Mouse (Mus musculus) right cerebral cortex, postnatal 25 days (tissue): ENCODE results near the gene Tysnd1.

Experiments used
- DNase-seq: peaks from one replicate; pipeline ENCODE4 v3.0.0; 2022

The Tysnd1 gene

DNA sequence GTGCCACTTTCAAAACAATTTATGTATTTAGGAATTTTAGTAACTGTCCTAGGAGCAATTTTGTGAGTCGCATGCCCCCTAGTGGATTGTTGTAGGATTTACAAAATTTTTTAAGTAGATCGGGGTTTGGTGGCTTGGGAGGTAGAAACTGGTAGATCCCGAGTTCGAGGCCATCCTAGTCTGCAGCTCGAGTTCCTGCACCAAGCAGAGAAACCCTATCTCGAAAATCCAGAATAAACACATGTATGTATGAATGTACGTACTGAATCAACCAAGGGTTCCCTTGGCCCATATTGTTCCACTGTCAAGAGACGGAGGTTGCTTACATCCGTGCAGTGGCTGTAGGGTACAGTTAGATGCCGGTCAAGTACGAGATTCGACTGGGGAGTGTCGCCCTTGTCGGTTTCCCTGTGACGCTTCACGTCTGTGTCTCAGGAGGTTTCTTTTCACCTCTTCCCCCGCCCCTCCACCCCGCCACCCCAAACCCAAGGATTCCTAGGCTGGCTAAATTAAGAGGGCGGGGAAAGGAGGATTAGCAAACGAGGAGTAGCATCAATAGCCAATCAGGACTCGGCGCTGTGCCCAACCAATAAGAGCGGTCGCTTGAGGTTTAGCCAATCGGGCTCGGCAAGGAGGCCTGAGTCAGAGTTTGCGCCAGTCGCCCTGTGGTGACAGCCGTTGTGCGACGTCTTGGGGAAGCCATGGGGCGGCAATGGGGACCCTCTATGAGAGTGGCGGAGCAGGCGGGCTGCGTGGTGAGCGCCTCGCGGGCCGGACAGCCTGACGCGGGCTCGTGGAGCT, at the start of gene Tysnd1:
Tysnd1 (plus strand) TSS at position 645 of the 801 bp plus-strand sequence.
- DNase-seq, result peak; percentile 97

DNA sequence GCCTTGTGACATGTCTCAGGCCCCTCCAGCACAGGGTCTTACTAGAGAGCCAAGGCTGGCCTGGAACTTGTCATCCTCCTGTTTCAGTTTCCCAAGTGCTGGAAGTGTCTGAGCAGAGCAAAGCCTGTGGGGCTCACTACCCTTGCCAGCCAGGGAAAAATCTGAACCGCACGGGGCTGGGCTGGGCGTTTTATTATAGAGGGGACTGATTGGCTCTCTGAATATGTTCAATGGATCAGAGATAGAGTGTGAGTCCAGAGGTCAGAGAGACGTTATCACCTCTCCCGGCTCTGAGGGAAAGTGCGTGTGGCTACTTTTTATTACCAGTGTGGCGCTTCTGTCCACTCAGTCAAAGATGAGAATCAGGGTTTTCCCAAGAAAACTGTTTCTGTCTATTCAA, 48.8 kb upstream of the Tysnd1 start:
- no peak for DNase-seq

DNA sequence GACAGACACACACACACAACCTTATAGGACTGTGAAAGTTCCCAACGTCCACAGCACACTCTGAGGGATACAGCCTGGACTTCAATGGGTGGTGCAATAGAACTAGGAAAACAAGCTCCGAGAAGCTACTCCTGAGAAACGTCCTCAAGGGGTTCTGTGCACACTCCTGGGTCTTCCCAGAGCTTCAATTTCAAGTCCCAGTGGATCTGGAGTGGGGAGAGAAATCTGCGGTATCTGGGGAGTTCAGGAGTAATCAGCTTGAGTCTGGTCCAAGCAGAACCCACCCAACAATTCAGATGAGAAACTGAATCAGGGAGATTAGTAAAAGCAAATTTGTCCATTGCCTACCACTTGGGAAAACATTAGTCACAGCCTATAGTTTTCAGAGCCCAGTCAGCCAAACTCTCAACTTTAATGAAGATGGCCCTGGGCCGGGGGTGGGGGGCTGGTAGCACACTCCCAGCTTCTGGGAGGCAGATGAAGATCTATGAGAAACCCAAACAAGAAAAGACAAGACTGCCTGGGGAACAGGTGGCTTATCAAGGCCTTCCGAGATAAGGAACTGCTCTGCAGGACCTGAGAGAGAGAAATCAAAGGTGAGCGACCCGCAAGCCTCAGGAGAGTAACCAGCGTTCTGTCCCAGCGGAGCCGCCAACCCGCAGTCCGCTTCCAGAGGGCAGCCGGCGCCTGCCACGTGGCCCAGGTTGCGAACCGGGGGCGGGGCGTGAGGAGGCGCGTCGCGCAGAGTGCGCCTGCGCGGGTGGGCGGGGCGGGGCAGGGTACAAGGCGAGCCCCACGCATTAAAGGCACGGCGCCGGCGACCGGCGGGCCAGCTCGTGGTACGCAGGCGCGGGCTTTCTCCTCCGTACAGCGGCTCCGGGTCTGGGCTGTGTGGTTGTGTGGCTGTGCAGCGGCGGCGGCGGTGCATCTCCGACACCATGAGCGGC, 47.3 kb upstream of the Tysnd1 start, which contains the start of gene Ppa1:
Ppa1 (plus strand) TSS at position 763 of the 947 bp plus-strand sequence.
- peak; percentile 88 for DNase-seq

DNA sequence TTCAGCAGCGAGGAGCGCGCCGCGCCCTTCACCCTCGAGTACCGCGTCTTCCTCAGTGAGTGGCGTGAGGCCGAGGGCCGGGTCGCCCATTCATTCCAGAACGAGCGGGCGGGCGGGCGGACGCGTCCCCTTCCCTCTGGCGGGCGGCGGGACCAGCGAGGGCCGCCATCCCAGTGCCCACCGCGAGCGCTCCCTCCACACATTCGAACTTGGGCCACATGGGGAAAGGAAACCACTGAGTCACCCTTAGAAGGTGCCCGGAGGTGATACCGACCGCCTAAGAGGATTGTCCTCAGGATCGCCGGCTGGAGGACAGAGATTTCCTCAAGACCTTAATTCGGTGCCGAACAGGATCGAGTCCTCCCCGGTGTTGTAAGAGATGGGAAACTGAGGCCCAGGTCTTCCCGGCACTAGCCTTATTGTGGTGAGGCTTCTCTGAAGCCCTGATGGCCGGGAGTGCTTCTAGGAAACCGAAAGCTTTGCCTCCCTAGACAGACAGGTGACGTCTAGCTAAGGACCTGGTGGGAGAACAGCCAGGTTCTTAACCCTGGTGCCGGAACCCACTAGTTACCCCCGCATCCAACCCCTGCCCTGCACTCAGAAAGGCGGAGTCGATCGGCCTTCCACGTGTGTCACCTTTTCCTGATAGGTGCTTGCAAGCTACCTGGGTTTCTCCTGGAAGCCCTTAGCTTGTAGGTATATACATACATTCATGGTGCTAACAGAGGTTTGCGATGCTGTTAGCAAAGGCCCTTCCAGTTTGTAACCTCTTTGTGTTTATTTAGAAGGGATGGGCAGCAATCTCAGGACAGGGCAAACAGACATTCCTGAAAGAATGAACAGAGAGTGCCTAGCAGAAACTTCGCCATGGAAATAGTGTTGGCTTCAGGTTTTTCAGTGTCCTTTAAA, 46.3 kb upstream of the Tysnd1 start:
- DNase-seq, result no peak

DNA sequence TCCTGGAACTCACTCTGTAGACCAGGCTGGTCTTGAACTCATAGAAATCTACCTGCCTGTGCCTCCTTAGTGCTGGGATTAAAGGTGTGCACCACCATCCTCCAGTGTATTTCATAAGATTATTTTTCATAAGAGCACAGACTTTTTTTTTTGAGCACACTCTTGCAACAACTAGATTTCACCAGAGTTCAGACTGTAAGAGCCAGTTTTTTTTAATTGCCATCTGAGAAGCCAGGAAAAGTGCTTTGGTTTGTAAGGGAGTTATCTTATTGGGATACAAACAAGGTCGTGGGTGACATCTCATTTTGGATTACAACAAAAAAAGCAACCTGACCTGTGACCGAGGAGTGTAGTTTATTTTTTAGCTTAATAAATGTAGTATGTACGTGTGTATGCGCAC, 41.2 kb upstream of the Tysnd1 start:
- no peak for DNase-seq

DNA sequence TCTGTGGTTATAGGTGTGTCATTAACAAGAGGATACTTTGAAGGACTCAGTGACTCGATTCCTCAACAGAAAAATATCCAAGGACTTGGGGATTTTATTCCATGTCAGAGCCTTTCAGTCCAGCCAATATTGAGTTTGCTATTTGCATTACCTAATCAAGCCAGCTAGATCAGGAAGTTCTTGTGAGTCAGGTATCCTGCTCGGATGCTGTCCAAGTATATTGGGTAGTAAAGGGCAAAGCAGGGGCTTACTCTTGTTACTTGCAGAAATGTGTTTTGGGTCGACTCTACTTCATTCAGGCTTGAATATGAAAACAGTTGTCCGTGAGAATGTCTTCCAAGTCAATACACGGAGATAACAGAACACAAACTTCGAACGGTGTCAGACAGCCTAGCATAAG, 40.6 kb upstream of the Tysnd1 start:
- no peak for DNase-seq

DNA sequence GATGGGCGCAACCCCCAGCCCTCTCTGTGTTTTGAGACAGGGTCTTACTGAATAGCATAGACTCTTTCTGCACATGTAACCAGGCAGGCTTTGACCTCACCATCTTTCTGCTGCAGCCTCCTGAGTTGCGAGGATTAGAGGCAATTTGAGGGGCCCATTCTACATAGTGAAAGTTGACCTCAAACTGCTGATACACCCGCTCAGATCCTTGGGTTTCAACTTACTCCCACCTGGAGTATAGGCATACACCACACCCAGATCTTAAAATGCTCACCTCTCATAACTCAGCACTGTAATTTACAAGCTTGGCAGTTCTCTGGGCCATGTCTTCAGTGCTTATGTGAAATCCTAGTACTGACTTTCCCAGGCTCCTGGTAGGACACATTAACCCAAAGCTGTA, 40.1 kb upstream of the Tysnd1 start:
- no peak for DNase-seq

DNA sequence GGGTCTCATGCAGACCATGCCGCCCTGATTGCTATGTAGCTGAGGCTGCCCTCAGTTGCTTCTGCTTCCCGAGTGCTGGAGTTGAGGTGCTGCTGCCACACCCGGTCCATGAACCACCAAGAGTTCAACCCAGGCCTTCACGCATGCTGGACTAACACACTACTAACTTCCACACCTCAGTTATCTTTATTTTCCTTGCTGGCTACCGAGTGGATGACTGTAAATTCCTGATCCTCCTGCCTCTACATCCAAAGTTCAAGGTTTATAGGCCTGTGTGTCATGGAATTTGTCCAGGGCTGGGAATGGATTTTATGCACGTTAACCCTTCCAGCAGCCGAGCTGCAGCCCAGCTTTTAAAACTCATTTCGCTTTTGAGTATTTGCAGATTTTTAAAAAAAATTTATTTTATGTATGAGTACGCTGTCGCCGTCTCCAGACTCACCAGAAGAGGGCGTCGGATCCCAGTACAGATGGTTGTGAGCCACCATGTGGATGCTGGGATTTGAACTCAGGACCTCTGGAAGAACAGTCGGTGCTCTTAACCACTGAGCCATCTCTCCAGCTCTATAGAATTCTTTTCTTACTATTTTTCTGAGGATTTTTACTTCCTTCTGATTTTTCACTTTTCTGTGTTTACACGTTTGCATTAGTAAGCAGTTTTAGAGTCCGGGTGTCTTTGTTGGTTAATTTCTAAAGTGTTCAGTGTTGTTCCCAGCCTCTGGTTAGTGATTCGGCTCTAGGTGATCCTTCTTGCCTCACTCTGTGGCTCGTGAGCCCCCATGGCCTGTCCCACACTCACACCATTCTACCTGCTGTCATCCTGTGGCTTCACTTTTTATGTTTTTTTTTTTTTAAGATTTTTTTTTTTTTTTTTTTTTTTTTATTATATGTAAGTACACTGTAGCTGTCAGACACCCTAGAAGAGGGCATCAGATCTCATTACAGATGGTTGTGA, 38.1 kb upstream of the Tysnd1 start:
- DNase-seq, result no peak

DNA sequence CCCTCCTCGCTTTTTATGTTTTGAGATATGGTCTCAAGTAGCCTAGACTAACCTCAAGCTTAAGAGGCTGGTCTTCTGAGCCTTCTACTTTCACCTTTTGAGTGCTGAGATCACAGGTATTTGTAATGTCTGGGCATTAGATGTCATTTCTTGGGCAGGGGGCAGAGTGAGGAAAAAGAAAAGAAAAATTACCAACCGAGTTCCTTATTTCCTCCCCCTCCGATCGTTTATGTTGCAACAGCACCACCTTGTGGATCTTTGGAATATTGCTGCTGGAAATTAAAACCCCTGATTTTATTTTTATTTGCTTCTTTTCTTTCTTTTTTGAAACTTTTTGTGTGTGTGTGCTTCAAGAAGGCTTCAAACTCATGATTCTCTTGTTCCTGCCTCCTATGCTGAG, 37.3 kb upstream of the Tysnd1 start:
- no peak for DNase-seq

DNA sequence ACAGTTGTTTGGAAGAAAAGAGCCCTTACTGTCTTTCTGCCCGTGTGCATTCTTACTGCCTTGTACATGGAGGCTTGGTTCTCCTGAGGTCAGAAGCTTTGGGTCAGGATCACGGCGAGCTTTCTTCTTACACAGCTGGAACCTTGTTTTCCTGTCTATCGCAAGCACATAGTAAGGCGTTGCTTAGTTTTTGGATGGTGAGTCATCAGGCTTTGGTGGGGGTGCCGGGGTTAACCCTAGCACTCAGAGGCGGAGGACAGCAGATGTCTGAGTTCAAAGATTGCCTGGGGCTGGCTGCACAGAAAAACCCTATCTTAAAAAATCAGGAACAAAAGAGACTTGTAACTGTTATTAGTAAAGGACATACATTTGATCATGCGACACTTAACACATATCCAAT, 33.4 kb upstream of the Tysnd1 start:
- no peak for DNase-seq

DNA sequence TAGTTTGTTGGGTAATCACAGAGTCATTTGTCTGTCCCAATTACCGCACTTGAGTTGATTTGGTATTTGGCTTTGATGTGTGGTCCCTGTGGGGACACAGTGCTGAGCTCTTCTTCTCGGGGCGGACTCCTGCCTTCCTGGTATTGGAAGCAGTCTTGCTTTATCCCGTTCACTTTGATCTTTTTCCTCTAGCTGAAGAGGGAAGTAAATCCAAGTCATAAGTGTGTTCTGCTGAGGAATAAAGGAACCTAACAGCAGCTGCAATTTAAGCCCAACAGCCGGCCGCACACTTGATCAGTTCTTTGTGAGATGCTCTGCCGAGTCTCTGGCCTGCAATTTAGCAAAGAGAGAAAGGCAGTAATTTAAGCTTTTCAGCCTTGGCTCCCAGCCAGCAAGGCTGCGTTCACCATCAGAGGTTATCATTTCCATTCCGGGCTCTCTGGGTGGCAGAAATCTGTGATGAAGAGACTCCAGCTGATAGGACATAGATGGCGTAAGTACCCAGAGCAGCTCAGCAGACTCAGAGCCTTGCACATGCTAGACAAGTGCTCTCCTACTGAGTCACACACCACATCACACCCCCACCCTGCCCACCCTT, 32.8 kb upstream of the Tysnd1 start:
- DNase-seq, result no peak

DNA sequence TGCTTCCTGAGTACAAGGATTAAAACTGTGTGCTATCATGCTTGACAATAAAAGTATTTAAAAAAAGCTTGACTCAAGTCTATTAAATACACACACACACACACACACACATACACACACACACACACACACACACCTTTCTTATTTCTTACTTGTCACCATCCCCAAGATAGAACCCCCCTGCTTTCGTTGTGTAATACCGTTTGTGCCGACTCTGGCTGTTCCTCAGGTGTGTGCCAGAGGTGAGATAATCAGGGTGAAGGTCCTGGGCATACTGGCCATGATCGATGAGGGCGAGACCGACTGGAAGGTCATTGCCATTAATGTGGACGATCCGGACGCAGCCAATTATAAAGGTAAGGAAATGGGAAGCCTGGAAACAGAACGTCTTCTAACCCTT, 30.2 kb upstream of the Tysnd1 start:
- no peak for DNase-seq

DNA sequence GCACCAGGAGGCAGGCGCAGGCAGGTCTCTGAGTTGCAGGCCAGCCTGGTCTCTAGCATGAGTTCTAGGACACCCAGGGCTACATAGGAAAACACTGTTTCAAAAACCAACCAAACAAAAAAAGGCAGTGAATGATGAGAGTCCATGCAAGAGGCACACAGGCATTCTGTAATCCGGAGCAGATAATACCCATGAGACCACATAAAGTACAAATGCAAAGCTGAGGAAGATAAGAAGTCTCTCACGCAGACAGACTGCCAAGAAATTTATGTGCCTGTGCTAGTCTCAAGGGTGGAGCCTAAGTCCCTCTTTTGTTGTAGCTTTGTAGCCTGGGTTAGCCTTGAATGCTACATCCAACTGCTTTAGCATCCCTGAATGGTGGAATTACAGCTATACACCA, 29.7 kb upstream of the Tysnd1 start:
- no peak for DNase-seq

DNA sequence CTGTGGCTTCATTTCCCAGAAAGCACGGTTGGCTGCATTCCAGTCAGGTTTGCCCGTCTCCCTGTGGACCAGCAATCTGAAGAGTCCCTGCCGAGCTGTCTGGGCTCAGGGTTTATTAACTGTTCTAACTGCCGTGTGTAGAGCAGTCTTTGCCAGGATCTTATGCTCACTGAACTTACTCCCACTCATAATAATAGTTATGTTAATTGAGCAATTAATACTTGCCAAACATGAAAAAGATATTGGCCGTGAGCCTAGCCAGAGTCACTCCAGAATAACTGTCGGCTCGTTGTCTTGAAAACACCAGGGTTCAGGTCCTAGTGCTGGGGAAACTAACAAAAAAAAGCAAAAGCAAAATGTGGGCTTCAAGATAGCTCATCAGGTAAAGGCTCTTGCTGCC, 26.0 kb upstream of the Tysnd1 start:
- no peak for DNase-seq

DNA sequence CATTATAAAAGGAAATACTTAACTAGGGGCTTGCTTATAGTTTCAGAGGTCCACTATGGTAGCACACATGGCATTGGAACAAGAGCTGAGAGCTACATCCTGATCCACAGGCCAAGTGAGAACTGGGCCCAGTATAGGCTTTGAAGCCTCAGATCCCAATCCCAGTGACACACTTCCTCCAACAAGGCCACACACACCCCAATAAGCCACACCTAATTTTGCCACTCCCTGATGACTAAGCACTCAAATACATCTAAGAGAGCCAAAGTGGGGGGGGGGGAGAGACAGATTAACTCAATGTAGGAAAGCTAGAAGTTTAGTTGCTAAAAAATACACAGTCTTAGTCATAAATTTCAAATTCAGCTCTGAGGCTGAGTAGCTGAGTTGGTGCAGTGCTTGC, 25.4 kb upstream of the Tysnd1 start:
- no peak for DNase-seq

DNA sequence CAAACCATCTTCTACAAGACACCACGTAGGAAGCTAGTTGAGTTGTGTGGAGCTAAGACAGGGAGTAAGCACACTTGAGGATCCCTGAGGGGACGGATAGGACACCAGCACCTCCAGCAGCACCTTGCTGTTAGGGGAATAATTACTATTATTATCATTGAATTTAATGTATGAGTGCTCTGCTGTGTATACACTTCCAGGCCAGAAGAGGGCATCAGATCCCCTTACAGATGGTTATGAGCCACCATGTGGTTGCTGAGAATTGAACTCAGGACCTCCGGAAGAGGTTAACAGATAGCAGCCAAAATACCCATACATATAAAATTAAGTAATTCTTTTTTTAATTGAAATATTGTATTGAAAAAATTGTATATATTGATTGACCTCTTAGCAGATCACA, 24.6 kb upstream of the Tysnd1 start:
- no peak for DNase-seq

DNA sequence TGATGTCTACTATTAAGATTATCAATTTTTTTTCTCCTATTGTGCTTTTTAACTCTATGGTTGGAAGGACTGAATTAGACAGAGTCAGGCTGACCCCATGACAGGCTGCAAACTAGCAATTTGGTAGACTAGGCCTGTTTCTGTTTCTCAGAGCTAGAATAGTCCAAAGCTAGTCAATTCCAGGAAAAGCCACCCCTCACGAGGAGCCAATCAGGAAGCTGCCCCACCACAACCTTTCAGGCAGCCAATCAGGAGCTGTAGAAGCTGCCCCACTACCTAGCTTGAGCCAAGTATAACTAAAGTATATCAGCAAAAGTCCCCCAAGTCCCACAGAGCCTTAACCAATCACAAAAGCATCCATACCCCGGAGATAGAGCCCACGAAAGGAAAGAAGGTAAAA, 19.4 kb upstream of the Tysnd1 start:
- DNase-seq, result no peak

DNA sequence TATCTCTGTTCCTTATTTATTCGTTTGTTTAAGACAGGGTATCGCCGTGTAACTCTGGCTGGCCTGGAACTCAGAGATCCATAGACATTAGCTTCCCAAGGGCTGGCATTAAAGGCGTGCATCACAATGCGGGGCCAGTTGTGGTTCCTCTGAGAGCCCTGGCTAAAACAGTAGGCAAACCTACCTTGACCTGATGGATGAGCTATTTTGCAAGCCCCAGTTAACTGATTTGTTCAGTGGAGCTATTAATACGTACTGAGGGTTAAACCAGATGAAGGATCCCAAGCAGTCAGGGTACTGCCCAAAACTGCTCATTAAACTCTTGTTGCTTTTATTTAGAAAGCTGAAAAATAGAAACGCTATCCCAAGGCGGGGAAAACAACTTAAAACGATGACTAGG, 15.8 kb upstream of the Tysnd1 start:
- DNase-seq, result no peak

DNA sequence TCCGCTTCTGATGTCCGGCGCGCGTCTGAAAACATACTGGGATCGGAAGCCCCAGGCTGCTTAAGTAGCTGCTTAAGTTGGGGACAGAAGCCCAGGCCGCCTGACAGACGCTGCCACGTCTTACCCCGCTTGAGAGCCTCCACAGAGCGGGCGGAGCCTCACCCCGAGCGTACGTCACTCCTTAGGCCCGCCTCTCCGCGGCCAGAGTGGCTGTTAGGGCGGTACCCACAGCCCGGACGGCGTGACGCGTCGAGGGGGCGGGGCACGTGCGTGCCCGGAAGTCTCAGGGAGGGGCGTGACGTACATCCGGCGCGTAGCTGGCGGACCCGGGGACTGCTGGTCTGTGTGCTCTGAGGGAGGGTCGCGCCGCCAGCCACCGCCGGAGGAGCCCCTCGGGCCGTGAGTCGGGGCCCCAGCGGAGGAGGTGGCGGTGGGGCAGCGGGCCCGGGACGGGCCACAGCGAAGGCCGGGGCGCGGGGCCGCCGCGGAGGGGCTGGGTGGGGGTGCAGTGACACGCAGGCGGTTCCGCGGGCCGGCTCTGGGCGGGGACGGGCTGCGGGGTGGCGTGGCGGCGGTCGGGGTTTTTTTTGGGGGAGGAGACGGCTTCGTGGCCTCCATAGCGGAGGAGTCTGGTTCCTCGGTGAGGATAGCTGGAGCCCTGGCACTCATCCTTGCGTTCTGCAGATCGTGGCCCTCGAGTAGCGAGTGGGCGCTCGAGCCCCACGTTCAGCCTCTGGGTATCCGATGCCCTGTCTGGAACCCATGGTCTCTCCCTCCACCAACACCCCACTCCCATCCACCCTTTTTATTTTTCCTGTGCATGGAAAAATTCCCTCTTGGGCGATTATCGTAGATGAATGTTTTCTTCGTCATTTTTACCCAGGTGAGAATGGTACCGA, 15.1 kb upstream of the Tysnd1 start, which contains the start of gene Sar1a:
Sar1a (plus strand) TSS at position 285 of the 899 bp plus-strand sequence.
- DNase-seq, result peak; percentile 99

DNA sequence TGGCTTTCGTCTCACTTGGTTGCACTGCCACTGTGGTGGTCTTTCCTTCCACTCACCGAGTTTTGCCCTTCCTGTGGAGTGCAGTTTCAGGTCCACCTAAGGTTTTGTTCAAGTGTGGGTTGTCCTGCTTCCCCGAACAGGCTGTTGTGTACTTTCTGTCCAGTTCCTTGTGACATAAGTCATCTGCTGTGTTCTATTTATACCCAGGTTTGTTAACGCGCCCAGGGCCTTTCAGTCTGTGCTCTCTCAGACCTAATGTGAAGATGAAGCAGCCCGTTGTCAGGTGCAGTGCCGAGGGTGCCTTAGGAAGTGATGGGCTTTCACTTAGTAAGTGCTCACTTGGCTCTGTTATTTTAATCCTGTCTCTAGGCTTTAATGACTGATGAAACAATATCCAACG, 5.9 kb upstream of the Tysnd1 start:
- no peak for DNase-seq
